Mouse (Mus musculus): Measurements from ENCODE around the gene Mpped2. TPM values are rescaled to one million over a fixed set of nuclear protein-coding genes. Genes with fewer than 3 reads are reported as not detected.

The Mpped2 gene
- total RNA-seq, 1 experiment = 3.3 TPM

DNA sequence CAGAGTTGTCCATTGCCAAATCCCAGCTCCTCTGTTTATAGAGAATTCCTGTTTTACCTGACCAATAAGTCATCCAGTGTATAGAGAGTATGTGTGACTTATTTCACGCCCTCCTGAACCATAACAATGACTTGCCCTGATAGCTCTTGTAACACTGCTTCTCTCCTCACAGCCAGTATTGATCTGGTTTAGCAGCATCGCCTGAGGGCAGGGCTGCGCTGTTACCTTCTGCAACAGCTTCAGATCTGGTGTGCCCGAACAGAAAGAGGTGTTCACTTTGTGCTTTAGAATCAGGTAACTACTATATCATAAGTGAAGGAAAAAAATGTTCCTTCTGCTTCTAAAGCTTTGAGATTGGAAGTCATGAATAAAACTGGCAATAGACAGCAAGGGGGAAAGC lies 133.7 kb downstream of the Mpped2 start:
- Histone ChIP-seq H3K4me1 (ENCODE audit: control insufficient read depth in 2 of 2, insufficient read depth in 2 of 2, low read length in 2 of 2, poor library complexity in 1 of 2) (peaks cover 5 to 21% of the 10 kb centered on the region in 2 experiments; a peak in 3 of 4 replicates), H3K4me3 (ENCODE audit: insufficient read depth in 1 of 2, low read depth in 1 of 2, low read length in 2 of 2, poor library complexity in 1 of 2, severe bottlenecking in 1 of 2) (no peak overlapping the region), H3K36me3 (ENCODE audit: control insufficient read depth, insufficient read depth, low read length, poor library complexity, severe bottlenecking) (no peaks in the 10 kb centered on the region), H3K9ac (ENCODE audit: insufficient read depth, low read depth, low read length, poor library complexity, severe bottlenecking) (no peak overlapping the region), H3K27ac (ENCODE audit: insufficient read depth, low read depth, low read length, poor library complexity, severe bottlenecking) (no peak overlapping the region), H3K9me3 (ENCODE audit: control insufficient read depth, insufficient read depth, low read depth, low read length) (no peaks in the 10 kb centered on the region)
- in situ Hi-C loops (cut with MboI; ENCODE audit: low sequenced_read_pairs in 2 of 2, unreplicated experiment in 2 of 2) = no loop called here
- DNase-seq (ENCODE audit: low read depth, low spot score) = no peak
- no peak for TF ChIP-seq ZC3H11A (IDR thresholded peaks at IDR 0.05; ENCODE audit: borderline replicate concordance, low read depth, low read length)
- no peak for TF ChIP-seq MAFK (IDR thresholded peaks at IDR 0.05; ENCODE audit: insufficient read depth, low read depth, low read length)
- no peak for TF ChIP-seq HCFC1 (IDR thresholded peaks at IDR 0.05; ENCODE audit: borderline replicate concordance, insufficient read depth, low read length)
- no peak for TF ChIP-seq CHD2 (IDR thresholded peaks at IDR 0.05; ENCODE audit: low read depth, low read length)
- no peak for TF ChIP-seq ZNF384 (IDR thresholded peaks at IDR 0.05; ENCODE audit: low read depth, low read length)

GRCm38 (mm10) chr2:106828573-106829310 lies 135.7 kb downstream of the Mpped2 start:
- TF ChIP-seq HCFC1 (IDR thresholded peaks at IDR 0.05; ENCODE audit: borderline replicate concordance, insufficient read depth, low read length) (no peak), ZC3H11A (IDR thresholded peaks at IDR 0.05; ENCODE audit: borderline replicate concordance, low read depth, low read length) (no peak), MAFK (IDR thresholded peaks at IDR 0.05; ENCODE audit: insufficient read depth, low read depth, low read length) (no peak), CHD2 (IDR thresholded peaks at IDR 0.05; ENCODE audit: low read depth, low read length) (no peak), ZNF384 (IDR thresholded peaks at IDR 0.05; ENCODE audit: low read depth, low read length) (no peak)
- Histone ChIP-seq H3K4me3 (ENCODE audit: insufficient read depth in 1 of 2, low read depth in 1 of 2, low read length in 2 of 2, poor library complexity in 1 of 2, severe bottlenecking in 1 of 2) (no peak overlapping the region), H3K36me3 (ENCODE audit: control insufficient read depth, insufficient read depth, low read length, poor library complexity, severe bottlenecking) (no peaks in the 10 kb centered on the region), H3K9ac (ENCODE audit: insufficient read depth, low read depth, low read length, poor library complexity, severe bottlenecking) (no peak overlapping the region), H3K9me3 (ENCODE audit: control insufficient read depth, insufficient read depth, low read depth, low read length) (no peaks in the 10 kb centered on the region), H3K4me1 (ENCODE audit: control insufficient read depth in 2 of 2, insufficient read depth in 2 of 2, low read length in 2 of 2, poor library complexity in 1 of 2) (peaks cover 2 to 11% of the 10 kb centered on the region in 2 experiments; a peak in 3 of 4 replicates), H3K27ac (ENCODE audit: insufficient read depth, low read depth, low read length, poor library complexity, severe bottlenecking) (no peak overlapping the region)
- in situ Hi-C loops (cut with MboI; ENCODE audit: low sequenced_read_pairs in 2 of 2, unreplicated experiment in 2 of 2) = no loop called here
- DNase-seq (ENCODE audit: low read depth, low spot score) = no peak

GRCm38 (mm10) chr2:106829420-106829819 lies 136.4 kb downstream of the Mpped2 start:
- in situ Hi-C loops (cut with MboI; ENCODE audit: low sequenced_read_pairs in 2 of 2, unreplicated experiment in 2 of 2) = no loop called here
- Histone ChIP-seq H3K27ac (ENCODE audit: insufficient read depth, low read depth, low read length, poor library complexity, severe bottlenecking) (no peak overlapping the region), H3K9ac (ENCODE audit: insufficient read depth, low read depth, low read length, poor library complexity, severe bottlenecking) (no peak overlapping the region), H3K36me3 (ENCODE audit: control insufficient read depth, insufficient read depth, low read length, poor library complexity, severe bottlenecking) (no peaks in the 10 kb centered on the region), H3K4me1 (ENCODE audit: control insufficient read depth in 2 of 2, insufficient read depth in 2 of 2, low read length in 2 of 2, poor library complexity in 1 of 2) (peaks cover under 1 to 6% of the 10 kb centered on the region in 2 experiments; a peak in 3 of 4 replicates), H3K4me3 (ENCODE audit: insufficient read depth in 1 of 2, low read depth in 1 of 2, low read length in 2 of 2, poor library complexity in 1 of 2, severe bottlenecking in 1 of 2) (no peak overlapping the region), H3K9me3 (ENCODE audit: control insufficient read depth, insufficient read depth, low read depth, low read length) (no peaks in the 10 kb centered on the region)
- TF ChIP-seq HCFC1 (IDR thresholded peaks at IDR 0.05; ENCODE audit: borderline replicate concordance, insufficient read depth, low read length) (no peak), ZC3H11A (IDR thresholded peaks at IDR 0.05; ENCODE audit: borderline replicate concordance, low read depth, low read length) (no peak), MAFK (IDR thresholded peaks at IDR 0.05; ENCODE audit: insufficient read depth, low read depth, low read length) (no peak), ZNF384 (IDR thresholded peaks at IDR 0.05; ENCODE audit: low read depth, low read length) (no peak), CHD2 (IDR thresholded peaks at IDR 0.05; ENCODE audit: low read depth, low read length) (no peak)
- no peak for DNase-seq (ENCODE audit: low read depth, low spot score)

DNA sequence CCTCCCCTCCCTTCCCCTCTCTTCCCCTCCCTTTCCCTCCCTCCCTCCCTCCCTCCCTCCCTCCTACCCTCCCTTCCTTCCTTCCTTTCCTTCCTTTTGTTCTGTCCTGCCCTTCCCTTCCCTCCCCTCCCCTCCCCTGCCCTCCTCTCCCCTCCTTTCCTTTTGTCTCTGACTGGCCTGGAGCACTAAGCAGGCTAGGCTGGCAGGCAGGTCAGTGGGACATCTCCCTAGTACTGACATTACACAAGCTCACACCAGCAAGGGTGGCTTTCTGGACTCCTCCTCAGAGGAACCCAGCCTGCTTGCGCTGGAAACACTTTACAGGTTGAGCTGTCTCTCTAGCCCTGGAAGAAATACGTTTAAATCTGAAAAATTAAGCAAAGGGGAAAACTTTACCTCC lies 139.5 kb downstream of the Mpped2 start:
- Histone ChIP-seq H3K36me3 (ENCODE audit: control insufficient read depth, insufficient read depth, low read length, poor library complexity, severe bottlenecking) (no peaks in the 10 kb centered on the region), H3K9ac (ENCODE audit: insufficient read depth, low read depth, low read length, poor library complexity, severe bottlenecking) (no peak overlapping the region), H3K4me1 (ENCODE audit: control insufficient read depth in 2 of 2, insufficient read depth in 2 of 2, low read length in 2 of 2, poor library complexity in 1 of 2) (peaks cover 0 to 2% of the 10 kb centered on the region in 2 experiments; a peak in 1 of 4 replicates), H3K27ac (ENCODE audit: insufficient read depth, low read depth, low read length, poor library complexity, severe bottlenecking) (no peak overlapping the region; the same call in 1 of the 2 replicates), H3K9me3 (ENCODE audit: control insufficient read depth, insufficient read depth, low read depth, low read length) (no peaks in the 10 kb centered on the region), H3K4me3 (ENCODE audit: insufficient read depth in 1 of 2, low read depth in 1 of 2, low read length in 2 of 2, poor library complexity in 1 of 2, severe bottlenecking in 1 of 2) (no peak overlapping the region)
- TF ChIP-seq ZC3H11A (IDR thresholded peaks at IDR 0.05; ENCODE audit: borderline replicate concordance, low read depth, low read length) = no peak
- no peak for TF ChIP-seq MAFK (IDR thresholded peaks at IDR 0.05; ENCODE audit: insufficient read depth, low read depth, low read length)
- no peak for TF ChIP-seq CHD2 (IDR thresholded peaks at IDR 0.05; ENCODE audit: low read depth, low read length)
- no peak for TF ChIP-seq ZNF384 (IDR thresholded peaks at IDR 0.05; ENCODE audit: low read depth, low read length)
- TF ChIP-seq HCFC1 (IDR thresholded peaks at IDR 0.05; ENCODE audit: borderline replicate concordance, insufficient read depth, low read length) = no peak
- in situ Hi-C loops (cut with MboI; ENCODE audit: low sequenced_read_pairs in 2 of 2, unreplicated experiment in 2 of 2) = no loop called here
- no peak for DNase-seq (ENCODE audit: low read depth, low spot score)

Measured in ES-E14 (cell line).